Mouse (Mus musculus) spleen, postnatal 4 days (tissue): ENCODE data around the gene Cadm1.

Experiments used
- DNase-seq, 2 experiments: peaks; one replicate each; pipeline ENCODE4 v3.0.0; 2022; ENCODE audit warnings: low spot score in 2 of 2

The Cadm1 gene

DNA sequence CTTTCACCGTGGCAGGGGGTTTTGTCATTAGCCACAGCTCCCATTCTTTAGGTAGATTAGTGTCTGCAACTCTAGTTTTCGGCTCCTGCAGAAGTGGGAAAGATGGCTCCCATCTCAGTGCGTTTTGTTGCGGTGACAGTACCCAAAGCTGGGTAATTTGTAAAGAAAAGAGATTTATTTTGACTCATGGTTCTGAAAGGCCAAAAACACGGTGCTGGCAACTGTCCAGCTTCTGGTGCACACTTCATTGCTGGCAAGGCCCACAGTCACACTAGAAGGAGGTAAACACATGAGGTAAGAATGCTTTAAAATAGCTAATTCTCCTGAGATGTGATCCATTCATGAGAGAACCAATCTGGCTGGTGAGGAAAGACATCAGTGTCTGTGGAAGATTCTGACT lies 18.9 kb downstream of the Cadm1 start:
- no peak for DNase-seq

DNA sequence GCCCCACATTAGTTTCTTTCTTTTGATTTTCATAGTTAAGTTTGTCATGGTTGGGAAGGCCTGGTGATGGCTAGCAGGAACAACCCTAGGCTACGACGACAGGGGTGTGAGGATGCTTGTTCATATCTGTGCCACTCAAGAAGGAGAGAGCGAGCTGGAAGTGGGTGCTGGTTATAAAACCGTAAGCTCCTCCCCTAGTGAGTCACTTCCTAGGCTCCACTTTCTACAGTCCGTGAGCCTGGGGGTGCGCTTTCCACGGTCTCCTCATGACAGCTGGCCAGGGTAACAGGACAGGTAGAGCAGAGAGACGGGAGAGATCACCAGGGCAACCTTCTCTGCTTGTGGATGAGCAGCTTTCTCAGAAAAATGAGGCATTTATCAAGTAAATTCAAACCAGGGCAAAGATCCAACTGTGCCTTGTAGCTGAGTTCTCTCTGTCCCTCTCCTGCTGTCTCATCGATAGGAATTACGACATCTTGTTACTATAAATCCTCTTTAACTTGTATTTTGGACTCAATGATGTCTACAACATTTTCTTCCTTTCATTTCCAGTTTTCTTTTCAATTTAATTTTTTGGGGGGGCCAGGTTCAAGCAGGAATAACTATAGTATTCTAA lies 23.1 kb downstream of the Cadm1 start:
- no peak for DNase-seq

GRCm38 (mm10) chr9:47560726-47561125 lies 30.8 kb downstream of the Cadm1 start:
- DNase-seq, result no peak

DNA sequence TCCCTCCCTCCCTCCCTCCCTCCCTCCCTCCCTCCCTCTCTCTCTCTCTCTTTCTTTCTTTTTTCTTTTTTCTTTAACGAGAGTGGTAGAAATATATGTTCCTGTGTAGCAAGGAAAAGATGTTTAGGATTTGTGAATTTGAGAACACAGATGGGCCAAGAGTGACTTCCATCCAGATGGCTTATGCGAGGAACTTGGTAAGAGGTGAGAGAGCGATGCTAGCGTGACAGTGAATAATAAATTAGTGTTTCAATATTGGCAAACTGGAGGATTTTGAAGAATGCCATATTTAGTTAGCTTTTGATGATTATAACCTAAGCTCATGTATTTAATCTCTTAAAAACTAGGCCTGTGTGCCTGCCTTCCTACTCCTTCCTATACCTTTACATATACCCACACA lies 31.6 kb downstream of the Cadm1 start:
- DNase-seq, result no peak

DNA sequence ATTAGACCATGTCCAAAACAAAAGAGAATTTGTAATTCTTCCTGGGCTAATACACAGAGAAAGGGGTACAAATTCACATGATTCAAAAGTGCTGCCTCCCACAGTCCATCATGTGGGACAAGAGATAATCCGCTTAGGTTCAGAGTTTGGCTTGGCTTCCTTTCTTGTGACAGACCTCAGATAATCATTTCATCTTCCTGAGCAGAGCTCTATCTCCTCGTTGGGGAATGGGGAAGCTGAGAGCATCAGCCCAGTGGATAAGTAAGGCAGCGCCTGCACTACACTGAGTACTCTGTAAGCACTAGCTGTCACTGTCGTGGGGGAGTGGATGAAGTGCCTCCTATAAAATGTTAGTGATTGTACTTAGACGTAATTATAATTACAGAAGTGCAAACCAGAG lies 35.1 kb downstream of the Cadm1 start:
- no peak for DNase-seq

GRCm38 (mm10) chr9:47567873-47568272 lies 37.9 kb downstream of the Cadm1 start:
- DNase-seq, result no peak

GRCm38 (mm10) chr9:47570184-47570583 lies 40.2 kb downstream of the Cadm1 start:
- DNase-seq, result no peak

DNA sequence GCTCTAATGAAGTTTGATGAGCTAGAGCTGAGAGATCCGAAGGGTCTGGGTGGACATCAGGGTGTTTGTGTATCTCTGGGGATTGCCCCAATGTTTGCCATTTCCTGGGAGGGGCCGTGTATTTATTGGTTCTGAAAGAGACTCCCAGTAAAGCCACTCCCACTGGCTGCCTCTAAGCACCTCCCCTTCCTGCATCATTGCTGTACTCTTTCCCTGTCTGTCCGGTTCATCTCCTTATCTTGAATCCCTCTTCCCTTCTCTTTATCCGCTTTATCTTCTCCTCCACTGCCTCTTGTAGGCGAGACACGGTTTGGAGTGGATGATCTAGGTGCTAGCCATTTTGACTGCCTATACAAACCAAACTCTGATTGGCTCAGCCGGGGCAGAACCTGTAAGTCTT lies 41.5 kb downstream of the Cadm1 start:
- no peak for DNase-seq

DNA sequence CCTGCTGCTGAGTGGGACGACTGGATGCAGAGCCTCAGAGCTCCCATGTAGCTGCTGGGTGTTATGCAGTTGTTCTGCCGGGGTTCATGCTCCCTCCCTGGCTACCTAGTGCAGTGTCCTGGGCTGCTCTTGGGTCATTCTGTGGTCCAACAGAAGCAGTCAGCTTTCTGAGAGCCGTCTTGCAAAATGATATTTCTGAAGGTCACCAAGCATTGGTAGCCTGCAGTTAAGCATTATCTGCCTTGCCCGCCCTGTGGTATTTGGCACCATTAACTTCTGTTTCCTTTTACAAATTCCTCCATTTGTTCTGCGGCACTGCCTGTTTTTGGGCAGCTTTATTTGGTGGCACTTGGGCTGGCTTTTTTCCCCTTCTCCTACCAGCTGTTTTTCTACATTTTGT lies 42.2 kb downstream of the Cadm1 start:
- DNase-seq, result no peak

DNA sequence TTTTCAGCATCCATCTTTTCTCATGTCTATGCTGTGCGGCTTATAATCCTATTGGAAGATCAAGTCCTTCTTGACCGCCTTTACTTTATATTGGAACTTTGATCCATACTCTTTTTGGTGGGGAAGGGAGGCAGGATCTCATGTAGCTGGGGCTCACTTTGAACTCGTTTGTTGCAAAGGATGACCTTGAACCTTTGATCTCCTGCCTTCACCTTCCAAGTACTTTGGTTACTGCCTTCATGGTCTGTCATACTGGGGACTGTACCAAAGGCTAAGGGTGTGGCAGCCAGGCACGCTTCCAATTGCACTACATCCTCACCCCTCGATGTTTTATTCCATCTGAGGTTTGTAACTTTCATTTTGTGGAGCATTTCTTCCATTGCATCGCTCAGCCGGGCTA lies 43.5 kb downstream of the Cadm1 start:
- DNase-seq, result no peak

GRCm38 (mm10) chr9:47574710-47575414 lies 44.9 kb downstream of the Cadm1 start:
- no peak for DNase-seq

DNA sequence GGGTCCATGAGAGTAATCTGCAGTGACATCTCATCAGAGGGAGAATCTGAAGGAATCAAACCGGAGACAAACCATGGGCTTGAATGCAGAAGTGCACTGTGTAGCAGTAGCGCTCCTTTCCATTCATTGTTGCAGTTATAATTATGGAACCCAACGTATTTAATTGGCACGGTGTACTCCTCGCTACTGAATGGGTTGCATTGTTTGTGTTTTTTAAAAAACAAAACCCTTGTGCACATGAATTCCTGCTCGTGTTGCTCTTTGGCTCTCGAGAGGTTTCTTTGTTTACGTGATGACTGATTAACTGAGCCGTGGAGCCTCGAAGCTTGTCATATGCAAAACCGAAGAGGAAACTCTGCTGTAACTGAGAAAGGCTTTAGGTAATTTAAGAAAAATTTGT lies 45.8 kb downstream of the Cadm1 start:
- DNase-seq, result no peak

DNA sequence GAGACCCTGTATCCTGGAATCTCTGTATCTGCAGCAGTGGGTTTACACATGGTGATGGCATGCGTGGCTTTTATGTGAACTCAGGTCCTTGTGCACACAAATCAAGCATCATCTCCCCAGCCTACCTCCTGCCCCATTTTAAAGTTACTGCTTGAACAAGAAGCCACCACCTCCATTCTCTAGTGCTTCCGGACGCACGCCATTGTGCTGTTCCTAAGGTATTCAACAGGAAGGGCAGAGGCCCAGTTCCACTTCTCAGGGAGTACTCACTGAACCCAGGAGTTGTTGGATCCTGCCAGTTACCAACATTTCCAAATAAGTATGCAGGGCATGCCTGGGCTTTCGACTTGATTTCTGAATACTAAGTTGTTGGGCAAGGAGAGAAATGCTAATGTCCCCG lies 49.5 kb downstream of the Cadm1 start:
- DNase-seq, result no peak

DNA sequence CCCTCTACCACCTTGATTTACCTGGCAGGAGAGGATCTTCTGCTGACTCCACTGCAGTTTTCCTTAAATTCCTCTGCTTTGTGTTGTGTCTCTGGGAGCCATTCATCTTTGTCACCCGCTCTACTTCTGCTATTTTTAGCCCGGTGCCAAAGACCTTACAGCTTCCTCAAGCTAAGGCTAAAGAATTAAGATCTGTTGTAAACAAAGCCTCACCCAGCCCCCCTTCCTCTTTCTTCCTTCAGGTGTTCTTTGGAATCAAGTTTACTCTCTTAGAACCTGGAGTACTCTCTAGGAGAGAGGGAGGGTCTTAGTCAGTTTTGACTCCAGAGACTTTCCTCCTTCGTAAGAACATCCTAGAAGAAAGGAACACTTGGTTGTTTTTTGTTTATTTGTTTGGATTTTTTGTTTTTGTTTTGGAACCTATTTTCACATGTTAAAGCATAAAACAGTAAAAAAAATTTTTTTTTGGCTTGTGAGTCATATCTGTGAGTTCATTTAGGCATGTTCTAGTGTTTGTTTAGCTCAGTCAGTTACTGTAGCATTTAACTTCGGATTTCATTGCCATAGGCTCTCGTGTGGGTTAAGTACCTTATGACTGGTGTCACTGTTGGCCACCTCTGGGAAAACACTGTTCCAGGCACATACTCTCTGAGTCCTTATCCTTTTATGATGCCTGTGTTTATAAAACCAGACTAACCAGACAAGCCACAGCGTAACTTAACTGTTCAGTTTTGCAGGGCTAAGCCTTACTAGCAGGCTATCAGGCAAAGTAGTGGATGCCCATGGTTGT lies 51.8 kb downstream of the Cadm1 start:
- no peak for DNase-seq

- no peak for DNase-seq
Measured at GRCm38 (mm10) chr9:47583241-47583640, 53.3 kb downstream of the Cadm1 start.

GRCm38 (mm10) chr9:47586176-47586575 lies 56.2 kb downstream of the Cadm1 start:
- no peak for DNase-seq

DNA sequence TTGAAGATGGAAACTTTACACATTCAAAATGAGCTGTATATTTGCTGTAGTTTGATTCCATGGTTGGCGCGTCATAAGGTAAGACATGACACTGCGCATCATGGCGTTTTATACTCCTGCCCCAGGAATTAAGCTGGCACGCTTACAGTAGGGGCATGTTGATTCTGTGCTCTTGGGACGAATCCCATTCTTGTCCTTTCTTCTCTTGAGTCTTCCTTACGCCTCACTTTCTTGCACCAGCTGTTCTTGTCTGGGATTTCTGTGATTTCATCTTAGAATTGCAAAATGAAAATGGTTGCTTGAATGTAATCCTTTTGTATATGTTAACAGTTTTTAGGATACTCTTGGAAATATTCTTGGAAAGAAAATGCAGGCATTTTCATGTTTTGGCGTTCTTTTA lies 56.9 kb downstream of the Cadm1 start:
- no peak for DNase-seq

DNA sequence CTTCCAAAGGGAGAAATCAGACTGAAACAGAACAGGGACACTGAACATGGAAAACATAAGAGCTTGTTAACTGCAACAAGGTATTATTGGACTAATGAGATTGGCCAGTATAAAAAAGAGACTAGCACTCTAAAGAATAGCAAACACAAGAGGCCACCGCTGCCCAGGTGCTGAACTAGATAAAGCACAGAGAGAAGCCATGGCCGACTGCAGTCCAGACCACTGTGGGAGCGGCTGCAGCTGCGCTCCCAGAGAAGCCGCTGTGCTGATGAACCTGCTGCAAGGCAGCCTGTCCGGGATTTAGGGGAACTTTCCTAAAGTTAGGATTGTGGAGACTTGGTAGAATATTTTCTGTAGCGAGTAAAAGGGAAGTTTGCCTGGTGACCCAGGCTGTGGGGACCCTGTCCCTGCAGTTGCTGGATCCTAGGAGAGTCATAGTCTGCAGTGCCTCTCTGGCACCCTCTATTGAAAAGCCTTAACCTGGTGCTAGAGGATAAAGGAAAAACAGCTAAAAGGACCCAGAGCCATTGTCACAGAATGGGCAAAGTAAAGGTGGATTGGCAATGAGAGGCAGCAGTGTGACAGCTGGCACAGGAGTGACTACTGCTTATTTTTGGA lies 57.7 kb downstream of the Cadm1 start:
- no peak for DNase-seq

GRCm38 (mm10) chr9:47589832-47590231 lies 59.9 kb downstream of the Cadm1 start:
- peak in 1 of 2 experiments; percentile 25 for DNase-seq

- DNase-seq, result no peak
Measured at GRCm38 (mm10) chr9:47601541-47601940, 71.6 kb downstream of the Cadm1 start.

- DNase-seq, result no peak
Measured at GRCm38 (mm10) chr9:47603971-47604370, 74.0 kb downstream of the Cadm1 start.

GRCm38 (mm10) chr9:47605628-47606027 lies 75.7 kb downstream of the Cadm1 start:
- no peak for DNase-seq

GRCm38 (mm10) chr9:47608441-47608840 lies 78.5 kb downstream of the Cadm1 start:
- no peak for DNase-seq
